ENCODE assay signal across 20 mouse cellular contexts in the genomic region with DNA sequence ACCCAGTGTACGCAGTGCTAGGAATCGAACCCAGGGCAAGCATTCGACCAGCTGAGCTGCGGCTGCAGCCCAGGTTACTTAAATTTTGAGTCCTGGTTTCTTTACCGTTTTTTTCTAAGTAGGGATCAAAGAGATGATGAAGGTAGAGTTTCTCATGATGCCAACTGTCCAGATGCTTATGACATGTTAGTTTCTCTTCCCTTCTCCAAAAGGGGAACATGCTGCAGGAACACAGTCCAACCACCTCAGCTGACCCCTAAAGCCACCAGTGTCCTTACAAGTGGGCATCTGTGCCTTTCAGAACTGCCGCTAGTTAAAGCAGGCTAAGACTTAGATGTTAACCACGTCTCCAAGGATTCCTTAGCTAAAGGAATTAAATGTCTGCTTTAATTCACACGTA.
"Had no signal": no experiment of that assay in that cellular context is flagged by ENCODE, and none has a peak within 500 bp of the region (broad histone marks: within the 10 kb centered on the region; RNA-seq: fewer than 3 reads in every experiment).

No protein-coding gene starts in this region.

- ATAC-seq: intestine, embryonic 15.5 days; liver, embryonic 12.5 days; midbrain, embryonic 13.5 days; midbrain, embryonic 16.5 days had no signal

- H3K4me3 ChIP-seq: intestine, embryonic 15.5 days; limb, embryonic 13.5 days; liver, embryonic 12.5 days; liver, embryonic 15.5 days; megakaryocyte, embryonic 14.5 days; midbrain, embryonic 10.5 days; midbrain, embryonic 13.5 days; stomach, embryonic 15.5 days had no signal

- H3K27me3 ChIP-seq: intestine, embryonic 15.5 days; limb, embryonic 13.5 days; liver, embryonic 12.5 days; liver, embryonic 15.5 days; midbrain, embryonic 13.5 days; stomach, embryonic 15.5 days had no signal

- H3K36me3 ChIP-seq: intestine, embryonic 15.5 days; liver, embryonic 12.5 days; liver, embryonic 15.5 days; midbrain, embryonic 13.5 days; stomach, embryonic 15.5 days had no signal

- H3K9me3 ChIP-seq: intestine, embryonic 15.5 days; limb, embryonic 13.5 days; liver, embryonic 12.5 days; liver, embryonic 15.5 days; megakaryocyte, embryonic 14.5 days; midbrain, embryonic 10.5 days; midbrain, embryonic 13.5 days; stomach, embryonic 15.5 days had no signal

- DNase-seq: kidney, adult 18-20 months; kidney, postnatal 25 days; layer of hippocampus, postnatal 36 days; left cerebral cortex, postnatal 4 days; liver; lung, postnatal 4 days; right cerebral cortex, adult 18-20 months; right cerebral cortex, postnatal 14 days; right cerebral cortex, postnatal 4 days; thymus, postnatal 25 days had no signal

- H3K27ac ChIP-seq: intestine, embryonic 15.5 days; kidney, postnatal 0 days; limb, embryonic 13.5 days; liver, embryonic 12.5 days; liver, embryonic 15.5 days; midbrain, embryonic 10.5 days; midbrain, embryonic 13.5 days; stomach, embryonic 15.5 days had no signal

- H3K4me1 ChIP-seq: intestine, embryonic 15.5 days; limb, embryonic 13.5 days; liver, embryonic 12.5 days; liver, embryonic 15.5 days; midbrain, embryonic 13.5 days; stomach, embryonic 15.5 days had no signal
